Mouse (Mus musculus) limb, embryonic 14.5 days (tissue): ENCODE measurements around the gene Orc3. TPM values are rescaled to one million over a fixed set of nuclear protein-coding genes. Genes with fewer than 3 reads are reported as not detected.

ENCODE experiments used
- ATAC-seq: fragments of 200-750 bp; cut with Nextera tagmentation; 2 replicates; pipeline ENCODE4 v1.8.0; 2017; ENCODE audit warnings: low read depth, moderate number of reproducible peaks, moderate TSS enrichment; ENCODE audit not compliant: low FRiP score
- DNase-seq: peaks from one replicate; pipeline ENCODE4 v3.0.0-alpha.2; 2015; ENCODE audit warnings: low spot score
- H3K27ac ChIP-seq: fragments of 300-500 bp; sonication (generic); replicated peaks from 2 replicates; pipeline ENCODE4 v1.5.1; 2014; ENCODE audit warnings: low read depth, mild to moderate bottlenecking, low read length, moderate library complexity, mixed read lengths
- H3K27me3 ChIP-seq: fragments of 300-500 bp; sonication (generic); 2 replicates; pipeline ENCODE4 v1.6.1; 2014; ENCODE audit warnings: low read length, mixed read lengths; ENCODE audit not compliant: control insufficient read depth, insufficient read depth
- H3K36me3 ChIP-seq: fragments of 300-500 bp; sonication (generic); 2 replicates; pipeline ENCODE4 v1.6.1; 2014; ENCODE audit warnings: mild to moderate bottlenecking, low read length, moderate library complexity, mixed read lengths; ENCODE audit not compliant: control insufficient read depth, insufficient read depth
- H3K4me1 ChIP-seq: fragments of 300-500 bp; sonication (generic); 2 replicates; pipeline ENCODE4 v1.6.1; 2014; ENCODE audit warnings: antibody characterized with exemption, low read length, mixed read lengths; ENCODE audit not compliant: control insufficient read depth, insufficient read depth
- H3K4me2 ChIP-seq: fragments of 300-500 bp; sonication (generic); replicated peaks from 2 replicates; pipeline ENCODE4 v1.6.1; 2014; ENCODE audit warnings: low read depth, mild to moderate bottlenecking, low read length, moderate library complexity; ENCODE audit not compliant: severe bottlenecking
- H3K4me3 ChIP-seq: fragments of 300-500 bp; sonication (generic); replicated peaks from 2 replicates; pipeline ENCODE4 v1.5.1; 2014; ENCODE audit warnings: low read length
- H3K9ac ChIP-seq: fragments of 300-500 bp; sonication (generic); 2 replicates; pipeline ENCODE4 v1.6.1; 2014; ENCODE audit warnings: mild to moderate bottlenecking, low read depth, low read length, moderate library complexity; ENCODE audit not compliant: severe bottlenecking
- H3K9me3 ChIP-seq: fragments of 300-500 bp; sonication (generic); 2 replicates; pipeline ENCODE4 v1.6.1; 2016; ENCODE audit warnings: low read length; ENCODE audit not compliant: control insufficient read depth
- POLR2A ChIP-seq: fragments of 200-500 bp; IDR thresholded peaks from 2 replicates; pipeline ENCODE4 v1.8.0; 2012; ENCODE audit warnings: inconsistent platforms, mild to moderate bottlenecking, moderate library complexity, borderline replicate concordance; ENCODE audit not compliant: insufficient read depth, insufficient read length; ENCODE audit errors: extremely low read depth
- WGBS: fragments of 180-500 bp; shearing (Covaris S2); extraction: QIAGEN DNeasy Blood & Tissue Kit; methylation state at CpG from one replicate; pipeline ENCODE4 v1.1.7; 2014; 5-methylcytosine and 5-hydroxymethylcytosine counted together
- polyA plus RNA-seq, 2 experiments: library from polyadenylated mRNA; depleted of rRNA in 1 of 2; stranded (reverse) in 1 of 2; unstranded in 1 of 2; fragments of >200 nt; fragmentation: Nextera tagmentation in 1 of 2; extraction: Ambion mirVana in 1 of 2; gene quantifications; 2 replicates each; pipeline versions ENCODE4 v1.2.1 to v1.2.3; 2012 to 2014

The Orc3 gene
- polyA plus RNA-seq, 2 experiments: 59.4 to 93.3 TPM

GRCm38 (mm10) chr4:34529379-34529778 lies 85.4 kb downstream of the Orc3 start:
- Histone ChIP-seq H3K4me3 (no peak overlapping the region), H3K36me3 (no peaks in the 10 kb centered on the region), H3K27me3 (no peaks in the 10 kb centered on the region), H3K9ac (no peak overlapping the region), H3K4me2 (no peak overlapping the region), H3K27ac (no peak overlapping the region), H3K4me1 (no peaks in the 10 kb centered on the region), H3K9me3 (no peaks in the 10 kb centered on the region)
- no peak for TF ChIP-seq POLR2A
- 32% methylated on average over 4 of the region's 4 CpGs for WGBS
- no peak for ATAC-seq
- no peak for DNase-seq

GRCm38 (mm10) chr4:34528430-34529100 lies 86.2 kb downstream of the Orc3 start:
- no peak overlapping the region for H3K4me2 ChIP-seq
- no peak overlapping the region for H3K27ac ChIP-seq
- no peak for TF ChIP-seq POLR2A
- H3K9me3 ChIP-seq: no peaks in the 10 kb centered on the region
- ATAC-seq: no peak
- DNase-seq: no peak
- H3K9ac ChIP-seq: no peak overlapping the region
- no peaks in the 10 kb centered on the region for H3K36me3 ChIP-seq
- no peaks in the 10 kb centered on the region for H3K4me1 ChIP-seq
- H3K4me3 ChIP-seq: no peak overlapping the region
- WGBS: 94% methylated on average over 1 of the region's 1 CpGs
- no peaks in the 10 kb centered on the region for H3K27me3 ChIP-seq

DNA sequence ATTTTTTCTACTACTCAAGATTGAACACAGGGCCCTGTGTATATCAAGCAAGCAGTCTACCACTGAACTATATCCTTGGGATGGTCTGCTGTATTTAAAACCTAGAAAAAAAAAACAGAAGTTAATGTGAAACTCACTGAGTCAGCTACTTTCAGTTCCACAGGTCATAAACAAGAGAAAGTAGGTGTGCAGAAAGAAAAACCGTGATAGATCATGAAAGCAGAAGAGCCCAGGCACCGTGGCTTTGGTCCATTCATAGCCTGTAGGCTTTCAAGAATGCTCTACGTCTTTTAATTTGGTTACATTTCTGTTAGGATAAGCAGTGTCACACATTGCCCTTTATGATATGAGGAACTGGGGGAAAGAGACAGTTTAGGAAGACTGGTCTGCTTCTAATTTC lies 88.0 kb downstream of the Orc3 start:
- Histone ChIP-seq H3K27ac (no peak overlapping the region), H3K27me3 (no peaks in the 10 kb centered on the region), H3K4me3 (no peak overlapping the region), H3K9me3 (no peaks in the 10 kb centered on the region), H3K9ac (no peak overlapping the region), H3K4me2 (no peak overlapping the region), H3K36me3 (no peaks in the 10 kb centered on the region), H3K4me1 (no peaks in the 10 kb centered on the region)
- WGBS: 74% methylated on average over 3 of the region's 3 CpGs
- no peak for ATAC-seq
- DNase-seq: no peak
- TF ChIP-seq POLR2A: no peak

GRCm38 (mm10) chr4:34523586-34523985 lies 91.2 kb downstream of the Orc3 start:
- WGBS: 90% methylated on average over 4 of the region's 4 CpGs
- H3K9ac ChIP-seq: no peak overlapping the region
- no peaks in the 10 kb centered on the region for H3K27me3 ChIP-seq
- H3K4me2 ChIP-seq: no peak overlapping the region
- ATAC-seq (no peak), DNase-seq (no peak)
- H3K27ac ChIP-seq: no peak overlapping the region
- H3K9me3 ChIP-seq: no peaks in the 10 kb centered on the region
- no peak overlapping the region for H3K4me3 ChIP-seq
- no peaks in the 10 kb centered on the region for H3K36me3 ChIP-seq
- no peaks in the 10 kb centered on the region for H3K4me1 ChIP-seq
- no peak for TF ChIP-seq POLR2A

- 73% methylated on average over 3 of the region's 3 CpGs for WGBS
- no peak for TF ChIP-seq POLR2A
- Histone ChIP-seq H3K9me3 (no peaks in the 10 kb centered on the region), H3K9ac (no peak overlapping the region), H3K27me3 (no peaks in the 10 kb centered on the region), H3K4me2 (no peak overlapping the region), H3K36me3 (no peaks in the 10 kb centered on the region), H3K4me1 (no peaks in the 10 kb centered on the region), H3K27ac (no peak overlapping the region), H3K4me3 (no peak overlapping the region)
- ATAC-seq (no peak), DNase-seq (peak; percentile 3)
Observed at GRCm38 (mm10) chr4:34522846-34523245, 91.9 kb downstream of the Orc3 start.

Other genes starting within 250 kb of the Orc3 start
- 80.9 and 84.1 TPM in 2 replicates for gene Akirin2, start 64.0 kb downstream of the Orc3 start, polyA plus RNA-seq (2012; rRNA removed)
- 55.3 and 65.7 TPM in 2 replicates for gene Akirin2, start 64.0 kb downstream of the Orc3 start, polyA plus RNA-seq (2014; fragmentation: Nextera tagmentation; extraction: Ambion mirVana)
- gene Rars2, start within 50 bp of the Orc3 start, polyA plus RNA-seq (2012; rRNA removed): 30.4 and 42.3 TPM in 2 replicates
- 54.0 and 62.9 TPM in 2 replicates for gene Rars2, start within 50 bp of the Orc3 start, polyA plus RNA-seq (2014; fragmentation: Nextera tagmentation; extraction: Ambion mirVana)
- 24.7 and 26.8 TPM in 2 replicates for gene Slc35a1, start 72.5 kb upstream of the Orc3 start, polyA plus RNA-seq (2012; rRNA removed)
- 34.5 and 39.4 TPM in 2 replicates for gene Slc35a1, start 72.5 kb upstream of the Orc3 start, polyA plus RNA-seq (2014; fragmentation: Nextera tagmentation; extraction: Ambion mirVana)
- 0.20 and 0.27 TPM in 2 replicates for gene Cfap206, start 115.3 kb upstream of the Orc3 start, polyA plus RNA-seq (2012; rRNA removed)
- gene Cfap206, start 115.3 kb upstream of the Orc3 start, polyA plus RNA-seq (2014; fragmentation: Nextera tagmentation; extraction: Ambion mirVana): 0.76 TPM in 1 of 2 replicates, not detected in the other
- not detected in 2 replicates for gene Gm136, start 141.3 kb upstream of the Orc3 start, polyA plus RNA-seq (2012; rRNA removed)
- not detected in 2 replicates for gene Gm136, start 141.3 kb upstream of the Orc3 start, polyA plus RNA-seq (2014; fragmentation: Nextera tagmentation; extraction: Ambion mirVana)
- 14.5 and 20.1 TPM in 2 replicates for gene Smim8, start 163.5 kb upstream of the Orc3 start, polyA plus RNA-seq (2012; rRNA removed)
- 50.2 and 53.2 TPM in 2 replicates for gene Smim8, start 163.5 kb upstream of the Orc3 start, polyA plus RNA-seq (2014; fragmentation: Nextera tagmentation; extraction: Ambion mirVana)